Mouse (Mus musculus) thymus, postnatal 14 days (tissue): ENCODE measurements at regions not wholly inside any gene's neighbourhood (a gene's known extent, or its start where the extent isn't known, plus 50 kb on each side); places are given as distances from the start of the nearest gene placed in this dataset.
A peak's percentile ranks its signal among the peaks of the same experiment; 100 is the strongest.

ENCODE experiments used
- DNase-seq: peaks from one replicate; pipeline ENCODE4 v3.0.0; 2021

GRCm38 (mm10) chr16:77537351-77537750 is 64.5 kb downstream of the Gm11146 start:
- DNase-seq, result no peak

GRCm38 (mm10) chr16:77536746-77537145 is 65.1 kb downstream of the Gm11146 start:
- DNase-seq, result no peak

- DNase-seq, result no peak
Measured at GRCm38 (mm10) chr16:77536314-77536713, 65.6 kb downstream of the Gm11146 start.

GRCm38 (mm10) chr16:77535021-77535420 is 66.9 kb downstream of the Gm11146 start:
- DNase-seq, result peak; percentile 7

GRCm38 (mm10) chr16:77531596-77531995 is 70.3 kb downstream of the Gm11146 start:
- DNase-seq, result no peak

GRCm38 (mm10) chr16:77527951-77528350 is 73.9 kb downstream of the Gm11146 start:
- DNase-seq, result no peak

- DNase-seq, result no peak
Measured at GRCm38 (mm10) chr16:77514606-77515005, 87.3 kb downstream of the Gm11146 start.

GRCm38 (mm10) chr16:77503556-77503955 is 98.3 kb downstream of the Gm11146 start:
- no peak for DNase-seq

- DNase-seq, result no peak
Measured at GRCm38 (mm10) chr16:77502916-77503315, 99.0 kb downstream of the Gm11146 start.

- no peak for DNase-seq
Measured at GRCm38 (mm10) chr16:77502026-77502425, 99.9 kb downstream of the Gm11146 start.

GRCm38 (mm10) chr16:77500981-77501380 is 100.9 kb downstream of the Gm11146 start:
- no peak for DNase-seq

- no peak for DNase-seq
Measured at GRCm38 (mm10) chr16:77500413-77500812, 101.5 kb downstream of the Gm11146 start.

GRCm38 (mm10) chr16:77499537-77500301 is 102.2 kb downstream of the Gm11146 start:
- DNase-seq, result peak; percentile 13

GRCm38 (mm10) chr16:77495310-77495709 is 106.6 kb downstream of the Gm11146 start:
- no peak for DNase-seq

GRCm38 (mm10) chr16:77494042-77494441 is 107.9 kb downstream of the Gm11146 start:
- DNase-seq, result no peak

GRCm38 (mm10) chr16:77488155-77488554 is 113.7 kb downstream of the Gm11146 start:
- DNase-seq, result no peak

- no peak for DNase-seq
Measured at GRCm38 (mm10) chr16:77479812-77480211, 122.1 kb downstream of the Gm11146 start.

GRCm38 (mm10) chr16:77471868-77472267 is 130.0 kb downstream of the Gm11146 start:
- DNase-seq, result no peak

GRCm38 (mm10) chr16:77469903-77470302 is 132.0 kb downstream of the Gm11146 start:
- DNase-seq, result no peak

GRCm38 (mm10) chr16:77469328-77469875 is 132.5 kb downstream of the Gm11146 start:
- no peak for DNase-seq

GRCm38 (mm10) chr16:77467216-77467615 is 134.7 kb downstream of the Gm11146 start:
- no peak for DNase-seq

GRCm38 (mm10) chr16:77464623-77465022 is 137.3 kb downstream of the Gm11146 start:
- DNase-seq, result no peak

GRCm38 (mm10) chr16:77461922-77462321 is 140.0 kb downstream of the Gm11146 start:
- no peak for DNase-seq

GRCm38 (mm10) chr16:77461459-77461858 is 140.4 kb downstream of the Gm11146 start:
- DNase-seq, result no peak

- DNase-seq, result no peak
Measured at GRCm38 (mm10) chr16:77459651-77460050, 142.2 kb downstream of the Gm11146 start.
